Mouse (Mus musculus): Measurements from ENCODE around the gene Ergic1. TPM values are rescaled to one million over a fixed set of nuclear protein-coding genes. Genes with fewer than 3 reads are reported as not detected.

Ergic1 gene
- total RNA-seq, 2 experiments from 2014 or later, result 47.2 to 51.5 TPM

- intact Hi-C loops (cut with DNase I), result no loop called here
- no peak for DNase-seq
These were observed 120.0 kb downstream of the Ergic1 start for GRCm38 (mm10) chr17:26681276-26681675.

GRCm38 (mm10) chr17:26686334-26687000 is 125.2 kb downstream of the Ergic1 start:
- intact Hi-C loops (cut with DNase I), result no loop called here
- no peak for DNase-seq

- intact Hi-C loops (cut with DNase I), result no loop called here
- DNase-seq, result no peak
These were observed 127.8 kb downstream of the Ergic1 start for GRCm38 (mm10) chr17:26688795-26689735.

- DNase-seq, result no peak
- intact Hi-C loops (cut with DNase I), result no loop called here
These were observed 128.5 kb downstream of the Ergic1 start for GRCm38 (mm10) chr17:26689810-26690209.

- DNase-seq, result no peak
- intact Hi-C loops (cut with DNase I), result no loop called here
These were observed 128.9 kb downstream of the Ergic1 start for GRCm38 (mm10) chr17:26690236-26690635.

GRCm38 (mm10) chr17:26691110-26691509 is 129.8 kb downstream of the Ergic1 start:
- DNase-seq, result peak in 1 of 2 experiments; percentile 60
- intact Hi-C loops (cut with DNase I), result no loop called here

- no peak for DNase-seq
- intact Hi-C loops (cut with DNase I), result no loop called here
These were observed 132.1 kb downstream of the Ergic1 start for GRCm38 (mm10) chr17:26693424-26693823.

- DNase-seq, result no peak
- intact Hi-C loops (cut with DNase I), result no loop called here
These were observed 132.9 kb downstream of the Ergic1 start for GRCm38 (mm10) chr17:26694171-26694570.

GRCm38 (mm10) chr17:26695193-26695592 is 133.9 kb downstream of the Ergic1 start:
- intact Hi-C loops (cut with DNase I), result no loop called here
- no peak for DNase-seq

GRCm38 (mm10) chr17:26698846-26699245 is 137.6 kb downstream of the Ergic1 start:
- DNase-seq, result no peak
- intact Hi-C loops (cut with DNase I), result no loop called here

GRCm38 (mm10) chr17:26699819-26700616 is 138.7 kb downstream of the Ergic1 start:
- DNase-seq, result no peak
- intact Hi-C loops (cut with DNase I), result no loop called here

- no peak for DNase-seq
- intact Hi-C loops (cut with DNase I), result no loop called here
These were observed 140.3 kb downstream of the Ergic1 start for GRCm38 (mm10) chr17:26701565-26701964.

GRCm38 (mm10) chr17:26702621-26703020 is 141.3 kb downstream of the Ergic1 start:
- intact Hi-C loops (cut with DNase I), result no loop called here
- no peak for DNase-seq

GRCm38 (mm10) chr17:26703671-26704070 is 142.4 kb downstream of the Ergic1 start:
- no peak for DNase-seq
- intact Hi-C loops (cut with DNase I), result no loop called here

- no peak for DNase-seq
These were observed 144.4 kb downstream of the Ergic1 start for GRCm38 (mm10) chr17:26705463-26706359.

More at GRCm38 (mm10) chr17:26705463-26706359, 144.4 kb downstream of the Ergic1 start:
- intact Hi-C loops (cut with DNase I), result no loop called here

Small RNA genes within 50 kb of the gene (microRNA-seq; reads per million reads assigned to microRNA genes)
- 0 reads per million in 2 experiments for gene Gm22420

Other genes with a start within 250 kb of the Ergic1 start
- gene Neurl1b, start 146.7 kb upstream of the Ergic1 start, total RNA-seq (2021), result 1 to 10 TPM; 2.6 to 3.7 TPM
- 100 to 1,000 TPM in 1 of 2 experiments, 10 to 100 TPM in 1; 74.6 to 112 TPM for gene Dusp1, start 639 bp downstream of the Ergic1 start, total RNA-seq (2021)
- 10 to 100 TPM; 32.7 to 34.6 TPM for gene Atp6v0e, start 101.7 kb downstream of the Ergic1 start, total RNA-seq (2021)
- 10 to 100 TPM; 20.9 to 34.0 TPM for gene Crebrf, start 154.2 kb downstream of the Ergic1 start, total RNA-seq (2021)
- 10 to 100 TPM; 19.4 to 26.0 TPM for gene Bnip1, start 219.6 kb downstream of the Ergic1 start, total RNA-seq (2021)